Mouse (Mus musculus) C2C12 (cell line): ENCODE results near the gene Tas2r106.

Experiments used
- CTCF ChIP-seq: IDR thresholded peaks from one replicate; pipeline ENCODE4 v1.5.1; 2011; ENCODE audit not compliant: control insufficient read depth, insufficient read depth, insufficient read length
- FOSL1 ChIP-seq: IDR thresholded peaks from one replicate; pipeline ENCODE4 v1.8.0; 2011; ENCODE audit warnings: mild to moderate bottlenecking, low read length; ENCODE audit not compliant: poor library complexity, insufficient read depth, severe bottlenecking
- MYOD1 ChIP-seq: IDR thresholded peaks from one replicate; pipeline ENCODE4 v1.6.1; 2011; ENCODE audit warnings: low read depth; ENCODE audit not compliant: control insufficient read depth, insufficient read length
- MYOG ChIP-seq: IDR thresholded peaks from one replicate; pipeline ENCODE4 v1.6.1; 2011; ENCODE audit not compliant: control insufficient read depth, insufficient read length; ENCODE audit errors: extremely low read depth

DNA sequence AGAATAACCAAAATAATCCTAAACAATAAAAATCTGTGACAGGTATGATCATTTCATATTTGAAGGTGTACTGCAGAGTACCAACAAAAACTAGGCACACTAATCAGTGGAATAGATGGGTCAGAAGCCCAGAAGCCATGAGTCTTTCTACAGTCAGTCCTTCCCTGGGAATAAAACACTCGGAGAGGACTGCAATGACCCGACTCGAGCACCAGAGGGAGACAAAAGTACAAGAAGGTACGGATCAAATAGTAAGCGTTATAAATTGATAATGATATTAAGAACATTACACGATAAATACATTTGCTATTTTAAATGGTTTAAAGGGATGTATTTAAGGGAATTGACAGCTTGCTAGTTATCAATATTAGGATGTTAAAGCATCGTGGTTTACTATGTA is 34.1 kb upstream of the Tas2r106 start:
- no peak for TF ChIP-seq CTCF
- no peak for TF ChIP-seq MYOG
- no peak for TF ChIP-seq FOSL1
- TF ChIP-seq MYOD1 = no peak
